Mouse (Mus musculus): ENCODE measurements around the gene Krtap4-16. TPM values are rescaled to one million over a fixed set of nuclear protein-coding genes. Genes with fewer than 3 reads are reported as not detected.
"Not testable (repeated sequence)": the region's sequence is repeated elsewhere in the genome, so short reads cannot be mapped to it uniquely, and the experiment has no call there.

Krtap4-16 gene
- total RNA-seq (2012; rRNA removed) = not detected in 2 replicates
- not detected for polyA plus RNA-seq (2012; ENCODE audit: insufficient read depth in 1 of 2, insufficient read length in 2 of 2, low read depth in 1 of 2, low replicate concordance in 2 of 2, missing spikeins in 1 of 2)

DNA sequence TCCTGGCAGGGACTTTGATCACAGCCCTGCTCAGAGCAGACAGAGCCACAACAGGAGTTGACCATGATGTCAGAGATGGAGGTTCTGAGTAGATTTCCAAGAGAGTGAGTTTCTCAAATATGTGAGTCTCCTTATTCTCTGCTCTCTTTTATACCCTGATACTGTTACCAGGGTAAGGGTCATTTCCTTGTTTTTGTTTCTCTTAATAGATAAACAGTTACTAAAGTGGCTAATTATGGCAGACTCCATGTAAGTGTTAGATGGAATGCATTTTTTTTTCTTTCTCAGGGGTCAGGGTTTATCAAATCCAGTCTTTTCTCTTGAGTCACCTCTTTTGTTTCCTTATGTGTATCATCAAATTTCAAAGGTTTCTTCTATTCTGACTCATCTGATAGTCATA is at the start of gene Krtap4-16:
TSS of gene Krtap4-16 (minus strand) at position 101 of the 400 bp plus-strand sequence.
- no peak within 1 kb of the TSS for H3K4me3 ChIP-seq (ENCODE audit: control insufficient read depth in 1 of 2, insufficient read depth in 1 of 2, low read depth in 2 of 2, low read length in 2 of 2)
- no peaks in the 10 kb centered on the region for H3K36me3 ChIP-seq (ENCODE audit: control insufficient read depth in 1 of 2, insufficient read depth in 2 of 2, low read length in 2 of 2)
- no peaks in the 10 kb centered on the region; a peak in 1 of 4 replicates for H3K27me3 ChIP-seq (ENCODE audit: control insufficient read depth in 1 of 2, insufficient read depth in 2 of 2, low read length in 2 of 2)
- H3K27ac ChIP-seq (ENCODE audit: control insufficient read depth, low read depth, low read length) = no peak within 1 kb of the TSS
- no peaks in the 10 kb centered on the region for H3K79me2 ChIP-seq (ENCODE audit: control insufficient read depth, insufficient read depth, low read length, poor library complexity)
- H3K9me3 ChIP-seq (replicated peaks; ENCODE audit: insufficient read depth, low read length) = no peaks in the 10 kb centered on the region
- no peak for TF ChIP-seq SMC3 (IDR thresholded peaks at IDR 0.05; ENCODE audit: low read depth, low read length)
- TF ChIP-seq RCOR1 (IDR thresholded peaks at IDR 0.05; ENCODE audit: low read depth, low read length) = no peak
- TF ChIP-seq POLR2A (IDR thresholded peaks at IDR 0.05; ENCODE audit: control insufficient read depth in 1 of 2, insufficient read depth in 1 of 2, low read depth in 1 of 2, low read length in 2 of 2, poor library complexity in 1 of 2) = no peak
- no peak for TF ChIP-seq BHLHE40 (IDR thresholded peaks at IDR 0.05; ENCODE audit: borderline replicate concordance, low read depth, low read length)
- no peak for TF ChIP-seq MAX (IDR thresholded peaks at IDR 0.05; ENCODE audit: low read length)
- TF ChIP-seq ETS1 (IDR thresholded peaks at IDR 0.05; ENCODE audit: low read depth, low read length) = no peak
- TF ChIP-seq NELFE (IDR thresholded peaks at IDR 0.05; ENCODE audit: low read depth, low read length) = no peak
- TF ChIP-seq TAL1 (IDR thresholded peaks at IDR 0.05; ENCODE audit: low read length) = no peak
- no peak for TF ChIP-seq USF2 (IDR thresholded peaks at IDR 0.05; ENCODE audit: borderline replicate concordance in 1 of 2, insufficient read depth in 1 of 2, low read depth in 1 of 2, low read length in 2 of 2)
- TF ChIP-seq CHD2 (IDR thresholded peaks at IDR 0.05; ENCODE audit: low read length) = no peak
- TF ChIP-seq ELF1 (IDR thresholded peaks at IDR 0.05; ENCODE audit: low read depth, low read length) = no peak
- TF ChIP-seq CHD1 (IDR thresholded peaks at IDR 0.05; ENCODE audit: low read depth, low read length) = no peak
- no peak for TF ChIP-seq GATA1 (IDR thresholded peaks at IDR 0.05; ENCODE audit: low read depth, low read length)
- H3K4me1 ChIP-seq (ENCODE audit: control insufficient read depth in 1 of 2, insufficient read depth in 2 of 2, low read length in 2 of 2) = no peaks in the 10 kb centered on the region
- DNase-seq (ENCODE audit: low read depth, low spot score) = no peak
- H3K9ac ChIP-seq (ENCODE audit: control insufficient read depth, low read depth, low read length, poor library complexity, severe bottlenecking) = no peak within 1 kb of the TSS

DNA sequence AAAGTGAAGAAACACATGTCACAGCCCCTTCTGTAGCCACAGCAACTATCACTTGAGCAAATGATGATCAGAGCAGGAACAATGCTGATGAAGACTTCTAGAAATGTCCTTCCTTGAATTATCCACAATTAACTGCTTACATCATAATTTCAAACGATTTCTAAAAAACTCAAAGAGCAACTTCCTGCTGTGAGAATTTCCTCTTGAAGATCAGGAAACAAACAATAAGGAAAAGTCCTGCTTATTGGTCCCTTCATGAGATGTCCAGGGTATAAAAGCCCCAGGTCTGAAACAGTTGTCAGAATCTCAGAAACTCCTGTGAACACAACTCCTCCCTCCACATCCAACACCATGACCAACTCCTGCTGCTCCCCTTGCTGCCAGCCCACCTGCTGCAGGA is 27.5 kb upstream of the Krtap4-16 start, which contains the start of gene Gm11567:
TSS of gene Gm11567 (plus strand) at position 301 of the 400 bp plus-strand sequence.
- not testable (repeated sequence) for H3K9ac ChIP-seq (ENCODE audit: control insufficient read depth, low read depth, low read length, poor library complexity, severe bottlenecking); H3K79me2 ChIP-seq (ENCODE audit: control insufficient read depth, insufficient read depth, low read length, poor library complexity); H3K4me1 ChIP-seq (ENCODE audit: control insufficient read depth in 1 of 2, insufficient read depth in 2 of 2, low read length in 2 of 2); DNase-seq (ENCODE audit: low read depth, low spot score); H3K27ac ChIP-seq (ENCODE audit: control insufficient read depth, low read depth, low read length); H3K36me3 ChIP-seq (ENCODE audit: control insufficient read depth in 1 of 2, insufficient read depth in 2 of 2, low read length in 2 of 2); H3K9me3 ChIP-seq (replicated peaks; ENCODE audit: insufficient read depth, low read length); H3K4me3 ChIP-seq (ENCODE audit: control insufficient read depth in 1 of 2, insufficient read depth in 1 of 2, low read depth in 2 of 2, low read length in 2 of 2); H3K27me3 ChIP-seq (ENCODE audit: control insufficient read depth in 1 of 2, insufficient read depth in 2 of 2, low read length in 2 of 2)

DNA sequence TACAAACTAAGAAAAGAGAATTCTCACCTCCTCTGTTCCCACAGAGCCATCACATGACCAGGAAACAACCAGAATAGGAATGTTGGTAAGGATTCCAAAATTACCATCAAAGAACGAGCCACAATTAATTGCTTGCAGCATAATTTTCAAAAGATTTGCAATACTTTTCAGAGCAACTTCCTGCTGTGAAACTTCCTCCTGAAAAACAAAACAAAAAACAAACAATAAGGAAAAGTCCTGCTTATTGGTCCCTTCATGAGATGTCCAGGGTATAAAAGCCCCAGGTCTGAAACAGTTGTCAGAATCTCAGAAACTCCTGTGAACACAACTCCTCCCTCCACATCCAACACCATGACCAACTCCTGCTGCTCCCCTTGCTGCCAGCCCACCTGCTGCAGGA is 21.7 kb upstream of the Krtap4-16 start, which contains the start of gene Krtap9-1:
TSS of gene Krtap9-1 (plus strand) at position 301 of the 400 bp plus-strand sequence.
- DNase-seq (ENCODE audit: low read depth, low spot score); H3K36me3 ChIP-seq (ENCODE audit: control insufficient read depth in 1 of 2, insufficient read depth in 2 of 2, low read length in 2 of 2); H3K9ac ChIP-seq (ENCODE audit: control insufficient read depth, low read depth, low read length, poor library complexity, severe bottlenecking); H3K27me3 ChIP-seq (ENCODE audit: control insufficient read depth in 1 of 2, insufficient read depth in 2 of 2, low read length in 2 of 2); H3K4me3 ChIP-seq (ENCODE audit: control insufficient read depth in 1 of 2, insufficient read depth in 1 of 2, low read depth in 2 of 2, low read length in 2 of 2); H3K79me2 ChIP-seq (ENCODE audit: control insufficient read depth, insufficient read depth, low read length, poor library complexity); H3K4me1 ChIP-seq (ENCODE audit: control insufficient read depth in 1 of 2, insufficient read depth in 2 of 2, low read length in 2 of 2); H3K27ac ChIP-seq (ENCODE audit: control insufficient read depth, low read depth, low read length); H3K9me3 ChIP-seq (replicated peaks; ENCODE audit: insufficient read depth, low read length): not testable (repeated sequence)

DNA sequence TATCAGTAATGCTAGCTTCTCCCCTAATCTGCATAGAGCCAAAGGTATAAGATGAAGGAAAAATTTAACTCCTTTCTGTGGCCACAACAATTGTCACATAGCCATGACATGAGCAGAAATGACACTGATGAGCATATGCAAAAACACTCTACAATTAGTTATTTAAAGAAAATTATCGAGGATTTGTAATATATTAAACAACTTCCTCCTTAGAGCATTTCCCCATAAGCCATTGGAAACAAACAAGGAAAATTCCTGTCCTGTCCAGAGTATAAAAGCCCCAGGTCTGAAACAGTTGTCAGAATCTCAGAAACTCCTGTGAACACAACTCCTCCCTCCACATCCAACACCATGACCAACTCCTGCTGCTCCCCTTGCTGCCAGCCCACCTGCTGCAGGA is 12.8 kb upstream of the Krtap4-16 start, which contains the start of gene Gm11559:
TSS of gene Gm11559 (plus strand) at position 301 of the 400 bp plus-strand sequence.
- H3K9me3 ChIP-seq (replicated peaks; ENCODE audit: insufficient read depth, low read length); H3K36me3 ChIP-seq (ENCODE audit: control insufficient read depth in 1 of 2, insufficient read depth in 2 of 2, low read length in 2 of 2); H3K27me3 ChIP-seq (ENCODE audit: control insufficient read depth in 1 of 2, insufficient read depth in 2 of 2, low read length in 2 of 2); H3K27ac ChIP-seq (ENCODE audit: control insufficient read depth, low read depth, low read length); H3K79me2 ChIP-seq (ENCODE audit: control insufficient read depth, insufficient read depth, low read length, poor library complexity); H3K4me1 ChIP-seq (ENCODE audit: control insufficient read depth in 1 of 2, insufficient read depth in 2 of 2, low read length in 2 of 2); H3K4me3 ChIP-seq (ENCODE audit: control insufficient read depth in 1 of 2, insufficient read depth in 1 of 2, low read depth in 2 of 2, low read length in 2 of 2); H3K9ac ChIP-seq (ENCODE audit: control insufficient read depth, low read depth, low read length, poor library complexity, severe bottlenecking); DNase-seq (ENCODE audit: low read depth, low spot score): not testable (repeated sequence)
